15 mouse cellular contexts compared by ENCODE assay signal in genomic region chr16:6212916-6213315, GRCm38 (mm10).
DNase-seq lines count a peak whose midpoint lies in the region; ATAC-seq and TF ChIP-seq lines count a peak whose summit lies in the region.
"Had no signal": no experiment of that assay in that cellular context is flagged by ENCODE, and none has a peak within 500 bp of the region (broad histone marks: within the 10 kb centered on the region; RNA-seq: fewer than 3 reads in every experiment).

No protein-coding gene starts in this region.

- WGBS in forebrain, embryonic 10.5 days: 29% methylated on average over 3 of the region's 3 CpGs
- WGBS in forebrain, embryonic 16.5 days: 26% methylated on average over 3 of the region's 3 CpGs
- 36% methylated on average over 3 of the region's 3 CpGs for WGBS in embryonic facial prominence, embryonic 10.5 days
- WGBS in hindbrain, postnatal 0 days: 23% methylated on average over 3 of the region's 3 CpGs
- 24% methylated on average over 3 of the region's 3 CpGs for WGBS in neural tube, embryonic 11.5 days

- no peak overlapping the region for H3K9ac ChIP-seq in forebrain, embryonic 16.5 days (replicated peaks; ENCODE audit: low read depth, low read length)
- H3K9ac ChIP-seq in hindbrain, postnatal 0 days (replicated peaks; ENCODE audit: low read length): no peak overlapping the region
- no peak overlapping the region for H3K9ac ChIP-seq in neural tube, embryonic 11.5 days (ENCODE audit: low read length)
- H3K9ac ChIP-seq: embryonic facial prominence, embryonic 13.5 days; heart, embryonic 13.5 days; kidney, embryonic 15.5 days had no signal

- intact Hi-C loops in left cerebral cortex, postnatal 25 days (cut with DNase I): no loop called here
- intact Hi-C loops in heart, postnatal 10 days (cut with DNase I): no loop called here

- no peaks in the 10 kb centered on the region for H3K9me3 ChIP-seq in forebrain, embryonic 10.5 days
- no peaks in the 10 kb centered on the region for H3K9me3 ChIP-seq in forebrain, embryonic 16.5 days (ENCODE audit: control insufficient read depth, low read length)
- H3K9me3 ChIP-seq in embryonic facial prominence, embryonic 10.5 days: no peaks in the 10 kb centered on the region
- no peaks in the 10 kb centered on the region for H3K9me3 ChIP-seq in hindbrain, postnatal 0 days (ENCODE audit: low read length)
- H3K9me3 ChIP-seq in neural tube, embryonic 11.5 days (ENCODE audit: control insufficient read depth, low read length): no peaks in the 10 kb centered on the region
- H3K9me3 ChIP-seq: embryonic facial prominence, embryonic 13.5 days; heart, embryonic 13.5 days; kidney, embryonic 15.5 days had no signal

- peaks cover 16% of the 10 kb centered on the region for H3K4me1 ChIP-seq in forebrain, embryonic 10.5 days
- H3K4me1 ChIP-seq in forebrain, embryonic 16.5 days (replicated peaks; ENCODE audit: control insufficient read depth, insufficient read depth, low read length): no peaks in the 10 kb centered on the region
- no peaks in the 10 kb centered on the region for H3K4me1 ChIP-seq in embryonic facial prominence, embryonic 10.5 days
- no peaks in the 10 kb centered on the region for H3K4me1 ChIP-seq in hindbrain, postnatal 0 days (ENCODE audit: insufficient read depth, low read length)
- no peaks in the 10 kb centered on the region for H3K4me1 ChIP-seq in neural tube, embryonic 11.5 days (ENCODE audit: control insufficient read depth, insufficient read depth, low read length)
- H3K4me1 ChIP-seq: embryonic facial prominence, embryonic 13.5 days; heart, embryonic 13.5 days; kidney, embryonic 15.5 days had no signal

- H3K36me3 ChIP-seq in forebrain, embryonic 10.5 days (replicated peaks): no peaks in the 10 kb centered on the region
- H3K36me3 ChIP-seq in forebrain, embryonic 16.5 days (ENCODE audit: control insufficient read depth, insufficient read depth): no peaks in the 10 kb centered on the region
- no peaks in the 10 kb centered on the region for H3K36me3 ChIP-seq in embryonic facial prominence, embryonic 10.5 days (replicated peaks)
- H3K36me3 ChIP-seq in hindbrain, postnatal 0 days (ENCODE audit: insufficient read depth, low read length): no peaks in the 10 kb centered on the region
- H3K36me3 ChIP-seq in neural tube, embryonic 11.5 days (ENCODE audit: control insufficient read depth, insufficient read depth, low read length): no peaks in the 10 kb centered on the region
- H3K36me3 ChIP-seq: embryonic facial prominence, embryonic 13.5 days; heart, embryonic 13.5 days; kidney, embryonic 15.5 days had no signal

- no peaks in the 10 kb centered on the region for H3K27me3 ChIP-seq in forebrain, embryonic 10.5 days (ENCODE audit: poor library complexity, severe bottlenecking)
- H3K27me3 ChIP-seq in forebrain, embryonic 16.5 days (replicated peaks; ENCODE audit: control insufficient read depth, insufficient read depth, low read length): no peaks in the 10 kb centered on the region
- H3K27me3 ChIP-seq in embryonic facial prominence, embryonic 10.5 days (replicated peaks; ENCODE audit: low read depth, poor library complexity, severe bottlenecking): no peaks in the 10 kb centered on the region
- no peaks in the 10 kb centered on the region for H3K27me3 ChIP-seq in hindbrain, postnatal 0 days (ENCODE audit: insufficient read depth, low read length)
- H3K27me3 ChIP-seq in neural tube, embryonic 11.5 days (ENCODE audit: control insufficient read depth, insufficient read depth, low read length): no peaks in the 10 kb centered on the region
- H3K27me3 ChIP-seq: embryonic facial prominence, embryonic 13.5 days; heart, embryonic 13.5 days; kidney, embryonic 15.5 days had no signal

- no peak overlapping the region for H3K4me3 ChIP-seq in forebrain, embryonic 10.5 days
- no peak overlapping the region for H3K4me3 ChIP-seq in forebrain, embryonic 16.5 days (replicated peaks; ENCODE audit: low read length)
- H3K4me3 ChIP-seq in embryonic facial prominence, embryonic 10.5 days: no peak overlapping the region
- no peak overlapping the region for H3K4me3 ChIP-seq in hindbrain, postnatal 0 days (ENCODE audit: low read length)
- H3K4me3 ChIP-seq in neural tube, embryonic 11.5 days (ENCODE audit: low read depth, low read length): no peak overlapping the region
- H3K4me3 ChIP-seq: embryonic facial prominence, embryonic 13.5 days; heart, embryonic 13.5 days; kidney, embryonic 15.5 days had no signal

- H3K4me2 ChIP-seq in forebrain, embryonic 16.5 days (ENCODE audit: low read length): no peak overlapping the region
- no peak overlapping the region for H3K4me2 ChIP-seq in hindbrain, postnatal 0 days (ENCODE audit: low read depth, low read length)
- no peak overlapping the region for H3K4me2 ChIP-seq in neural tube, embryonic 11.5 days (ENCODE audit: low read depth)
- H3K4me2 ChIP-seq: embryonic facial prominence, embryonic 13.5 days; heart, embryonic 13.5 days; kidney, embryonic 15.5 days had no signal

- H3K27ac ChIP-seq in forebrain, embryonic 10.5 days: peak overlapping the region; percentile 48; the same call in 1 of the 2 replicates
- H3K27ac ChIP-seq in forebrain, embryonic 16.5 days (ENCODE audit: low read length): no peak overlapping the region
- H3K27ac ChIP-seq in embryonic facial prominence, embryonic 10.5 days (replicated peaks): no peak overlapping the region; the same call in 1 of the 2 replicates
- 0 out of 2 replicates have a peak overlapping the region, but pooled peaks have one; percentile 13 for H3K27ac ChIP-seq in hindbrain, postnatal 0 days
- H3K27ac ChIP-seq in neural tube, embryonic 11.5 days (ENCODE audit: low read depth, low read length): no peak overlapping the region
- H3K27ac ChIP-seq: embryonic facial prominence, embryonic 13.5 days; heart, embryonic 13.5 days; kidney, embryonic 15.5 days had no signal

- ATAC-seq in forebrain, embryonic 16.5 days: no peak
- ATAC-seq in hindbrain, postnatal 0 days: no peak
- no peak for ATAC-seq in neural tube, embryonic 11.5 days (ENCODE audit: insufficient read depth, low FRiP score, low TSS enrichment)

- DNase-seq in forebrain, embryonic 10.5 days (ENCODE audit: extremely low spot score, low spot score): peak; percentile 16
- DNase-seq in embryonic facial prominence, embryonic 10.5 days (ENCODE audit: low spot score): peak; percentile 15
- peak; percentile 34 for DNase-seq in hindbrain, postnatal 0 days (ENCODE audit: low spot score)
- peak; percentile 22 for DNase-seq in neural tube, embryonic 11.5 days (ENCODE audit: low spot score)
- DNase-seq in left cerebral cortex, postnatal 25 days (ENCODE audit: low spot score in 2 of 2): no peak
- DNase-seq in heart, postnatal 10 days: no peak
- DNase-seq in adrenal gland, postnatal 14 days: no peak
- DNase-seq: adrenal gland, adult 8-10 months; cerebellum, adult 11 months; gastrocnemius, postnatal 36 days; lung, adult 2 months had no signal

- peak; percentile 47 for TF ChIP-seq CTCF in hindbrain, postnatal 0 days (IDR thresholded peaks at IDR 0.05; ENCODE audit: low read depth)

Comparison
In these comparisons a context has a peak if more than half of its experiments do, and no peak if none do; other contexts are left out.
1. H3K27ac ChIP-seq: peak in forebrain, embryonic 10.5 days (single experiment) and hindbrain, postnatal 0 days (single experiment); none in forebrain, embryonic 16.5 days (single experiment), embryonic facial prominence, embryonic 10.5 days (single experiment) and neural tube, embryonic 11.5 days (single experiment).
2. DNase-seq: peak in forebrain, embryonic 10.5 days (single experiment), embryonic facial prominence, embryonic 10.5 days (single experiment), hindbrain, postnatal 0 days (single experiment) and neural tube, embryonic 11.5 days (single experiment); none in left cerebral cortex, postnatal 25 days (0 of 2), heart, postnatal 10 days (0 of 2) and adrenal gland, postnatal 14 days (single experiment).